Mouse (Mus musculus) midbrain, embryonic 14.5 days (tissue): Measurements from ENCODE around the gene Mpped2. TPM values are rescaled to one million over a fixed set of nuclear protein-coding genes. Genes with fewer than 3 reads are reported as not detected.

Experiments used
- ATAC-seq: fragments of 200-750 bp; cut with Nextera tagmentation; 2 replicates; pipeline ENCODE4 v1.8.0; 2017; ENCODE audit warnings: moderate number of reproducible peaks, moderate library complexity; ENCODE audit not compliant: low FRiP score, low TSS enrichment
- DNase-seq: peaks from one replicate; pipeline ENCODE4 v3.0.0-alpha.2; 2015
- H3K27ac ChIP-seq: fragments of 300-500 bp; sonication (generic); replicated peaks from 2 replicates; pipeline ENCODE4 v1.5.1; 2014; ENCODE audit warnings: mild to moderate bottlenecking, low read depth, low read length, moderate library complexity
- H3K27me3 ChIP-seq: fragments of 300-500 bp; sonication (generic); 2 replicates; pipeline ENCODE4 v1.6.1; 2014; ENCODE audit warnings: low read length, control low read depth, mixed read lengths; ENCODE audit not compliant: control insufficient read depth, insufficient read depth
- H3K36me3 ChIP-seq: fragments of 300-500 bp; sonication (generic); 2 replicates; pipeline ENCODE4 v1.6.1; 2014; ENCODE audit warnings: low read length, control low read depth; ENCODE audit not compliant: control insufficient read depth, insufficient read depth
- H3K4me1 ChIP-seq: fragments of 300-500 bp; sonication (generic); 2 replicates; pipeline ENCODE4 v1.6.1; 2014; ENCODE audit warnings: mild to moderate bottlenecking, antibody characterized with exemption, low read length, control low read depth; ENCODE audit not compliant: control insufficient read depth, insufficient read depth
- H3K4me2 ChIP-seq: fragments of 300-500 bp; sonication (generic); 2 replicates; pipeline ENCODE4 v1.6.1; 2014; ENCODE audit warnings: mild to moderate bottlenecking, low read length, moderate library complexity
- H3K4me3 ChIP-seq: fragments of 300-500 bp; sonication (generic); replicated peaks from 2 replicates; pipeline ENCODE4 v1.5.1; 2014; ENCODE audit warnings: low read depth, low read length
- H3K9ac ChIP-seq: fragments of 300-500 bp; sonication (generic); replicated peaks from 2 replicates; pipeline ENCODE4 v1.6.1; 2014; ENCODE audit warnings: mild to moderate bottlenecking, low read length, moderate library complexity
- H3K9me3 ChIP-seq: fragments of 300-500 bp; sonication (generic); 2 replicates; pipeline ENCODE4 v1.6.1; 2016; ENCODE audit warnings: low read length, control low read depth, mixed read lengths; ENCODE audit not compliant: control insufficient read depth
- WGBS: fragments of 180-500 bp; shearing (Covaris S2); extraction: QIAGEN DNeasy Blood & Tissue Kit; methylation state at CpG from one replicate; pipeline ENCODE4 v1.1.7; 2014; 5-methylcytosine and 5-hydroxymethylcytosine counted together
- polyA plus RNA-seq: library from polyadenylated mRNA; unstranded; fragments of >200 nt; fragmentation: Nextera tagmentation; extraction: Ambion mirVana; gene quantifications from 2 replicates; pipeline ENCODE4 v1.2.1, GENCODE M21; 2014

The Mpped2 gene
- polyA plus RNA-seq, 1 experiment from 2014 or later: 163 TPM

DNA sequence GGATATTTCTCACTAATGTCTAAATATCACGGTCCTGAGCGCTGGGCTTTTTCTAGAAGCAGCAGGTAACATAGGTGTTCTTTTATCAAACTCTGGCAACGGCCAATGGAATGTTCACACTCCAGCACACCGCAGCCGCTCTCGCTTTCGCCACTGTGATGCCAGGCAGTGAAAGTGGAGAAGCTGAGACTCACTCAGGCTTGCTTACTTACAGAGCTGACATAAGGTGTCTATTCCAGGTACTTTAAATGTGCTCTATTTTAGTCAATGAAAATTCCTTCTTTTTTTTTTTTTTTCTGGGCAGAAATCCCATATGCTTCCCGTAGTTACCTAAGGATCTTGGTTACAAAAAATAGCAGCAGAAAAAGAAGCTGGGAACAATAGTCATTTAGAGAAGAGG lies 18.8 kb upstream of the Mpped2 start:
- 87% methylated on average over 8 of the region's 8 CpGs for WGBS

GRCm38 (mm10) chr2:106677449-106677848 lies 15.6 kb upstream of the Mpped2 start:
- no peak overlapping the region for H3K4me2 ChIP-seq
- H3K9ac ChIP-seq: no peak overlapping the region
- DNase-seq (no peak), ATAC-seq (no peak)
- H3K27ac ChIP-seq: no peak overlapping the region
- H3K4me3 ChIP-seq: no peak overlapping the region
- no peaks in the 10 kb centered on the region for H3K27me3 ChIP-seq
- no peaks in the 10 kb centered on the region for H3K36me3 ChIP-seq
- no peaks in the 10 kb centered on the region for H3K9me3 ChIP-seq
- WGBS: 45% methylated on average over 2 of the region's 2 CpGs
- H3K4me1 ChIP-seq: no peaks in the 10 kb centered on the region

More for the DNA sequence above, 18.8 kb upstream of the Mpped2 start:
- no peak for DNase-seq
- no peak for ATAC-seq
- no peaks in the 10 kb centered on the region for H3K36me3 ChIP-seq
- no peak overlapping the region for H3K4me2 ChIP-seq
- H3K9ac ChIP-seq: no peak overlapping the region
- H3K27me3 ChIP-seq: no peaks in the 10 kb centered on the region
- no peaks in the 10 kb centered on the region for H3K9me3 ChIP-seq
- no peak overlapping the region for H3K4me3 ChIP-seq
- no peak overlapping the region for H3K27ac ChIP-seq
- H3K4me1 ChIP-seq: no peaks in the 10 kb centered on the region

GRCm38 (mm10) chr2:106679720-106680455 lies 13.2 kb upstream of the Mpped2 start:
- Histone ChIP-seq H3K4me3 (no peak overlapping the region), H3K4me2 (no peak overlapping the region), H3K27ac (no peak overlapping the region), H3K27me3 (no peaks in the 10 kb centered on the region), H3K9me3 (no peaks in the 10 kb centered on the region), H3K36me3 (no peaks in the 10 kb centered on the region), H3K4me1 (no peaks in the 10 kb centered on the region), H3K9ac (no peak overlapping the region)
- ATAC-seq: no peak
- 85% methylated on average over 5 of the region's 5 CpGs for WGBS
- DNase-seq: no peak

- Histone ChIP-seq H3K27me3 (no peaks in the 10 kb centered on the region), H3K9ac (no peak overlapping the region), H3K9me3 (no peaks in the 10 kb centered on the region), H3K27ac (no peak overlapping the region), H3K4me3 (no peak overlapping the region), H3K36me3 (no peaks in the 10 kb centered on the region), H3K4me1 (no peaks in the 10 kb centered on the region), H3K4me2 (peak overlapping the region; percentile 11; the same call in 1 of the 2 replicates)
- DNase-seq: peak; percentile 48
- WGBS: 22% methylated on average over 9 of the region's 9 CpGs
- ATAC-seq: no peak; the same call in 1 of the 2 replicates
Observed at GRCm38 (mm10) chr2:106683185-106683831, 9.8 kb upstream of the Mpped2 start.

- Histone ChIP-seq H3K4me3 (no peak overlapping the region), H3K27me3 (no peaks in the 10 kb centered on the region), H3K9me3 (no peaks in the 10 kb centered on the region), H3K9ac (no peak overlapping the region), H3K36me3 (no peaks in the 10 kb centered on the region), H3K27ac (no peak overlapping the region), H3K4me1 (no peaks in the 10 kb centered on the region), H3K4me2 (no peak overlapping the region)
- DNase-seq: no peak
- 63% methylated on average over 4 of the region's 4 CpGs for WGBS
- ATAC-seq: no peak
Observed at GRCm38 (mm10) chr2:106683832-106684231, 9.2 kb upstream of the Mpped2 start.

- Histone ChIP-seq H3K4me1 (peaks cover 24% of the 10 kb centered on the region), H3K9me3 (no peaks in the 10 kb centered on the region), H3K27me3 (no peaks in the 10 kb centered on the region), H3K36me3 (no peaks in the 10 kb centered on the region), H3K4me3 (0 out of 2 replicates have a peak overlapping the region, but pooled peaks have one; percentile 85), H3K9ac (no peak overlapping the region), H3K4me2 (peak overlapping the region; percentile 90), H3K27ac (peak overlapping the region; percentile 100; the same call in 1 of the 2 replicates)
- ATAC-seq (no peak), DNase-seq (no peak)
- 3% methylated on average over 6 of the region's 6 CpGs for WGBS
Observed at GRCm38 (mm10) chr2:106691753-106692363, 1.2 kb upstream of the Mpped2 start.

DNA sequence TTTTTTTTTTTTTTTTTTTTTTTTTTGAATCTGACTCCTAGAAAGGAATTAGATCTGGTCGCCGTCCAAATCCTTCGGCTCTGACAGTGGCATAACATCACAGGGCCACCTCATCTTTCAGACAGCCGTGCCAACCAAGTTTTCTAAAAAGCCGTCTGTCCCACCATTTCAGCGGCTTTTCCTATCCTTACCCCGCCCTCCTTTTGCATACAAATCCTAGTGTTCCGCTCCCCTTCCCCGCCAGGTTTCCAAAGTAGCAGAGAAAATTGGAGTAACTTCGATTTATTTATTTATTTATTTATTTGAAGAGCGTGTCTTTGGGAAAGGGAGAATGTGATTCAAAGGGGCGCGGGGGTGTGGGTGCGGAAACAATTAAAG lies 675 bp upstream of the Mpped2 start:
- H3K36me3 ChIP-seq: no peaks in the 10 kb centered on the region
- under 1% methylated on average over 14 of the region's 14 CpGs for WGBS
- H3K9me3 ChIP-seq: no peaks in the 10 kb centered on the region
- H3K27ac ChIP-seq: peak overlapping the region; percentile 100
- peak overlapping the region; percentile 98 for H3K9ac ChIP-seq
- ATAC-seq (no peak), DNase-seq (peak; percentile 70)
- H3K27me3 ChIP-seq: no peaks in the 10 kb centered on the region
- peak overlapping the region; percentile 90 for H3K4me2 ChIP-seq
- H3K4me1 ChIP-seq: peaks cover 26% of the 10 kb centered on the region
- H3K4me3 ChIP-seq: peak overlapping the region; percentile 85

- Histone ChIP-seq H3K4me1 (peaks cover 38% of the 10 kb centered on the region), H3K4me2 (peak overlapping the region; percentile 90), H3K4me3 (peak overlapping the region; percentile 85), H3K27me3 (no peaks in the 10 kb centered on the region), H3K9me3 (no peaks in the 10 kb centered on the region), H3K36me3 (no peaks in the 10 kb centered on the region), H3K27ac (peak overlapping the region; percentile 100), H3K9ac (peak overlapping the region; percentile 98)
- ATAC-seq (peak; percentile 71), DNase-seq (peak; percentile 82)
- under 1% methylated on average over 83 of the region's 91 CpGs for WGBS
Observed at GRCm38 (mm10) chr2:106693702-106694566, 865 bp downstream of the Mpped2 start.
